Mouse (Mus musculus) CD4-positive naive resting alpha-beta T cell, adult 76 days (primary cell): ENCODE results near the gene Gcc2. TPM values are rescaled to one million over a fixed set of nuclear protein-coding genes. Genes with fewer than 3 reads are reported as not detected.

Experiments used
- total RNA-seq: library from RNA; stranded (reverse); gene quantifications from one replicate; pipeline ENCODE4 v1.2.4, GENCODE M21; 2023

Gene Gcc2
- 47.2 TPM for total RNA-seq

DNA sequence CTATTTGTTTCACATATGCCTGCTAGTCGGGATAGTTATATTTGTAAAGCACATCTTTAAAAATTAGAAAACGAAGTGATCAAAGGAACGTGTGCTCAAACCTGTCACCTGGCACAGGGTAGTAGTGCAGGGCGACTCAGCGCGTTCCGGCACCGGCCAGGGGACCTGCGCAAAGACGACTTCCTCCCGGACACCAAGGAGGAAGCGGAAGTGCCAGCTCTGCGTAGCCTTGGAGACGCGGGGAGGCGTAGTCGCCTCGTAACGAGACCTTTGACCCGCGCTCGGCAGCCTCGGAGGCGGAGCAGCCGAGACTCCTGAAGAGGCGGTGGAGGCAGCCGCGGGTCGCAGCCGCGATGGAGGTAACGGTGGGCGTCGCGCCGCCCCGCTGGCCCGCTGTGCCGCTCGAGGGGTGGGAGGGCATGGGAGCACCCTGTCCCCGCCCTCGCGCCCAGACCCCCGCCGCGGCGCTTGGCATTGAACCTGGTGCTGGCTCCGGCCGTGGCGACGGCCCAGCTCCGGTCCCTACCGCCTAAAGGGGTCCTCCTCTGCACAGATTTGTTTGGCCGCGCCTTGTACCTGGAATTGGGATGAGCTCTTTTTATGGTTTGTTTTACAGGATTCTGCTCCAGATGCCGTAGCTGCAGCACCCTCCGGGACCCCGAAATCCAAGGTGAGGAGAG is at the start of gene Gcc2:
TSS of gene Gcc2 (plus strand) at position 285 of the 680 bp plus-strand sequence.

GRCm38 (mm10) chr10:58224827-58225785 is 30.2 kb upstream of the Gcc2 start, which contains the start of gene AW822073:
Gene AW822073 (minus strand): TSS chr10:58224930.

DNA sequence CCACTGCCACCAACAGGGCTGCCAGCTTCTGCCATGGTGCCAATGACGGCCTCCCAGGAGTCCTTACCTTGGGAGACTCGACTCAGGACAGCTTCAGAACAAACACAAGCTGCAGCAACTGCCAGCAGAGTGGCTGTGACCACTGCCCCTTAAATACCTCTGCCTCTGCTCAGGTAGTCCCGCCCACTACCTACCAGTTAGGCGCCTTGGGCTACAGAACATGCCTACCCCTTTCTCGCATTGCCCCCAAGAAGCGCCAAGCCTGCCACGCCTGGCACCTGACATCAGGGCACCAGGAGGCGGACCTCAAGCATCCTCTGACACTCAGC is 22.7 kb upstream of the Gcc2 start, which contains the start of gene Duxf3:
TSS of gene Duxf3 (minus strand) at position 35 of the 329 bp plus-strand sequence.

DNA sequence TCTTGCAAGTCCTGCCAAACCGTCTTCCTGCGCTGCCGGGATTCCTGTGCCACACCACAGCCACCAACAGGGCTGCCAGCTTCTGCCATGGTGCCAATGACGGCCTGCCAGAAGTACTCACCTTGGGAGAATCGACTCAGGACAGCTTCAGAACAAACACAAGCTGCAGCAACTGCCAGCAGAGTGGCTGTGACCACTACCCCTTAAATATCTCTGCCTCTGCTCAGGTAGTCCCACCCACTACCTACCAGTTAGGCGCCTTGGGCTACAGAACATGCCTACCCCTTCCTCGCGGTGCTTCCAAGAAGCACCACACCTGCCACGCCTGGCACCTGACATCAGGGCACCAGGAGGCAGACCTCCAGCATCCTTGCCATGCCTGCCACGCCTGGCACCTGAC is 18.7 kb upstream of the Gcc2 start, which contains the start of gene Gm4981:
TSS of gene Gm4981 (minus strand) at position 89 of the 400 bp plus-strand sequence.

DNA sequence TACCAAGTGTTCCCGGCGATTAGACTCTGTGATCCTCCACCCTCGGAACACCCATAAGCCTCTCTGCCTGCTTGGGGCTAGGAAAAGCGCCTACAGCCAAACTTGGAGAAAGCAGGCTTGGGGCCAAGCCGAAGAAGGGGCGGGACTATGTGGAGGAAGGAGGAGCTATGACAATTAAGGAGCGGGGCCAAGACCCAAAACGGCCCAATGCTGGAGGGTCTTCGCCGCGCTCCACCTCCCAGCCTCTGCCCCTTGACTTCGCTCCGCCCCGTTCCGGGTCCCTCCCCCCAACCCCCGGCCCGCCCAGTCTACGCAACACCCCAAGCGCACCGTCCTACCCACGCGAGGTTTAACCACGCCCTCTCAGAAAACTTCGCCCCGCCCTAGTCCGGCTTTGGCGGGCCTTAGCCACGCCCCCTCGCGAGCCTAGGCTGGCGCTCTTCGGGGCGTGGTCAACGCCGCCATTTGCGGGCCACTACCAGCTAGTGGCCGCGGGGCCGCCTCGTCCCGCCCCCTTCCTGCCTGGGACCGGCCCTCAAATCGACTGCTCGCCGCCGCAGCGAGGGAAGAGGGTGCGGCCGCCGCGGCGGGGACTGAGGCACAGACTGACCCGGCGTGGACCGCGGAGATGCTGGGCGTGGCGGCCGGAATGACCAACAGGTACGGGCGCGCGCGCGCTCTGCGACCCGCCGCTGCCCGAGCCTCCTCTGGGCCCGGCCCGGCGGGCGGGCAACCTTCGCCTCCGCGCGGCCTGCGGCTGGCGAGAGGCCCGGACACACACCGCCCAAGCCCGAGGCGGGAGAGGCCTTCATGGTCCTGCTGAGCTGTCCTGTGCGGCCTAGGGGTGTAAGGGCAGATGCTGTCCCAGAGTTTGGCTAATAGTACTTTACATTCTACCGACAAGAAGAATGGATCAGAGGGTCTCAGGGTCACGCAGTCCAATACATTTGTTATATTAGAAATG is 68.0 kb downstream of the Gcc2 start, which contains the start of gene Lims1:
TSS of gene Lims1 (plus strand) at position 439 of the 964 bp plus-strand sequence.

Other genes with a start within 250 kb of the Gcc2 start
- gene AW822073, start 30.6 kb upstream of the Gcc2 start, total RNA-seq: not detected
- gene Duxf3, start 22.8 kb upstream of the Gcc2 start, total RNA-seq: not detected
- gene Gm4981, start 18.8 kb upstream of the Gcc2 start, total RNA-seq: not detected
- gene Lims1, start 68.0 kb downstream of the Gcc2 start, total RNA-seq: 59.5 TPM
- gene Ranbp2, start 191.4 kb downstream of the Gcc2 start, total RNA-seq: 170 TPM
- gene Ccdc138, start 242.5 kb downstream of the Gcc2 start, total RNA-seq: 1.7 TPM